Mouse (Mus musculus) bone marrow, adult 2 months (tissue): ENCODE data around the gene Rnase13.

Experiments used
- CTCF ChIP-seq: fragments of 200-500 bp; IDR thresholded peaks from 2 replicates; pipeline ENCODE4 v1.5.1; 2011; ENCODE audit warnings: low read length, control low read depth; ENCODE audit not compliant: control insufficient read depth, insufficient read depth
- POLR2A ChIP-seq: fragments of 200-500 bp; IDR thresholded peaks from 2 replicates; pipeline ENCODE4 v1.6.1; 2011; ENCODE audit warnings: low read depth, mild to moderate bottlenecking, control low read depth, low read length, borderline replicate concordance; ENCODE audit not compliant: control insufficient read depth

DNA sequence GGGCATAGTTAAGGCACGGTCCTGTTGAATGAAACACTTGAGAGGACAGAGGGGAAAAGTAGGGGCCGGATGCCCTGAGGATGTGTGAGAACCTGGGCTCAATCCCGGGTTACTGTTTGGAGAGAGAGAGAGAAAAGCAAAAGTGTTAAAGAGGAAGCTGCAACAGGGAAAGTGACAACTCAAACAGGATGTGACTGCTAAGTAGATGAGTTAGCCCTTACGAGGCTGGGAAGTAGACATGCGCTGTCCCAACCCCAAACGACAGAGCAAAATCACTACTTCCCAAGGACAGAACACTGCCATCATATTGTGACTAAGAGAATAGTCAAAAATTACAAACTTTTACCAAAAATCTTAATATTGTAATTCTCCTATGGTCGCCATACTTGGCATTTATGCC is 19.7 kb upstream of the Rnase13 start:
- no peak for TF ChIP-seq POLR2A
- no peak for TF ChIP-seq CTCF
